Mouse (Mus musculus): Measurements from ENCODE around the gene Plxdc1. TPM values are rescaled to one million over a fixed set of nuclear protein-coding genes. Genes with fewer than 3 reads are reported as not detected.

Gene Plxdc1
- total and polyA plus RNA-seq, 2 experiments from 2014 or later = 3.1 to 4.9 TPM

GRCm38 (mm10) chr11:97967114-97967513 is 19.1 kb downstream of the Plxdc1 start:
- no peak for TF ChIP-seq CTCF (IDR thresholded peaks at IDR 0.05)
- H3K27me3 ChIP-seq (ENCODE audit: insufficient read depth, low read length) = no peaks in the 10 kb centered on the region
- no peak overlapping the region for H3K4me2 ChIP-seq (ENCODE audit: low read depth, low read length, poor library complexity, severe bottlenecking)
- no peak overlapping the region for H3K4me3 ChIP-seq (ENCODE audit: low read depth, low read length)
- H3K9ac ChIP-seq (replicated peaks; ENCODE audit: low read length, poor library complexity, severe bottlenecking) = no peak overlapping the region
- no peaks in the 10 kb centered on the region for H3K36me3 ChIP-seq (ENCODE audit: insufficient read depth, low read length)
- peak; percentile 62 for DNase-seq (ENCODE audit: low spot score)
- H3K4me1 ChIP-seq (ENCODE audit: insufficient read depth, low read length) = no peaks in the 10 kb centered on the region
- 0 out of 2 replicates have a peak overlapping the region, but pooled peaks have one; percentile 18 for H3K27ac ChIP-seq (ENCODE audit: low read depth, low read length)
- no peaks in the 10 kb centered on the region for H3K9me3 ChIP-seq (ENCODE audit: low read length)
- WGBS = 23% methylated on average over 2 of the region's 2 CpGs
- no peak for ATAC-seq (ENCODE audit: low FRiP score)

GRCm38 (mm10) chr11:97960907-97961306 is 25.3 kb downstream of the Plxdc1 start:
- no peak overlapping the region for H3K4me2 ChIP-seq (ENCODE audit: low read depth, low read length, poor library complexity, severe bottlenecking)
- 100% methylated on average over 1 of the region's 1 CpGs for WGBS
- H3K9me3 ChIP-seq (ENCODE audit: low read length) = no peaks in the 10 kb centered on the region
- no peak overlapping the region for H3K4me3 ChIP-seq (ENCODE audit: low read depth, low read length)
- DNase-seq (ENCODE audit: low spot score) (peak; percentile 9), ATAC-seq (ENCODE audit: low FRiP score) (no peak; the same call in 1 of the 2 replicates)
- TF ChIP-seq CTCF (IDR thresholded peaks at IDR 0.05) = peak; percentile 59
- H3K27ac ChIP-seq (ENCODE audit: low read depth, low read length) = no peak overlapping the region
- H3K4me1 ChIP-seq (ENCODE audit: insufficient read depth, low read length) = peaks cover 8% of the 10 kb centered on the region; the same call in 1 of the 2 replicates
- H3K9ac ChIP-seq (replicated peaks; ENCODE audit: low read length, poor library complexity, severe bottlenecking) = no peak overlapping the region
- no peaks in the 10 kb centered on the region for H3K27me3 ChIP-seq (ENCODE audit: insufficient read depth, low read length)
- H3K36me3 ChIP-seq (ENCODE audit: insufficient read depth, low read length) = no peaks in the 10 kb centered on the region

- ATAC-seq (ENCODE audit: low FRiP score) (no peak), DNase-seq (ENCODE audit: low spot score) (peak; percentile 65)
- H3K36me3 ChIP-seq (ENCODE audit: insufficient read depth, low read length) = no peaks in the 10 kb centered on the region
- no peak overlapping the region for H3K4me3 ChIP-seq (ENCODE audit: low read depth, low read length)
- no peak for TF ChIP-seq CTCF (IDR thresholded peaks at IDR 0.05)
- no peak overlapping the region for H3K27ac ChIP-seq (ENCODE audit: low read depth, low read length)
- H3K9ac ChIP-seq (replicated peaks; ENCODE audit: low read length, poor library complexity, severe bottlenecking) = peak overlapping the region; percentile 39; the same call in 1 of the 2 replicates
- 24% methylated on average over 5 of the region's 5 CpGs for WGBS
- H3K4me1 ChIP-seq (ENCODE audit: insufficient read depth, low read length) = peaks cover 14% of the 10 kb centered on the region; the same call in 1 of the 2 replicates
- no peaks in the 10 kb centered on the region for H3K9me3 ChIP-seq (ENCODE audit: low read length)
- H3K4me2 ChIP-seq (ENCODE audit: low read depth, low read length, poor library complexity, severe bottlenecking) = no peak overlapping the region
- H3K27me3 ChIP-seq (ENCODE audit: insufficient read depth, low read length) = no peaks in the 10 kb centered on the region
Observed at GRCm38 (mm10) chr11:97959300-97959680, 27.0 kb downstream of the Plxdc1 start.

- no peak for TF ChIP-seq CTCF (IDR thresholded peaks at IDR 0.05)
- peaks cover 14% of the 10 kb centered on the region; the same call in 1 of the 2 replicates for H3K4me1 ChIP-seq (ENCODE audit: insufficient read depth, low read length)
- H3K27me3 ChIP-seq (ENCODE audit: insufficient read depth, low read length) = no peaks in the 10 kb centered on the region
- DNase-seq (ENCODE audit: low spot score) (no peak), ATAC-seq (ENCODE audit: low FRiP score) (no peak)
- H3K36me3 ChIP-seq (ENCODE audit: insufficient read depth, low read length) = no peaks in the 10 kb centered on the region
- no peaks in the 10 kb centered on the region for H3K9me3 ChIP-seq (ENCODE audit: low read length)
- no peak overlapping the region for H3K4me3 ChIP-seq (ENCODE audit: low read depth, low read length)
- H3K9ac ChIP-seq (replicated peaks; ENCODE audit: low read length, poor library complexity, severe bottlenecking) = peak overlapping the region; percentile 39; the same call in 1 of the 2 replicates
- no peak overlapping the region for H3K4me2 ChIP-seq (ENCODE audit: low read depth, low read length, poor library complexity, severe bottlenecking)
- 77% methylated on average over 7 of the region's 7 CpGs for WGBS
- H3K27ac ChIP-seq (ENCODE audit: low read depth, low read length) = no peak overlapping the region
Observed at GRCm38 (mm10) chr11:97958641-97959299, 27.5 kb downstream of the Plxdc1 start.

- DNase-seq (ENCODE audit: low spot score) = peak; percentile 56
- TF ChIP-seq CTCF (IDR thresholded peaks at IDR 0.05) = no peak
- WGBS = 52% methylated on average over 6 of the region's 6 CpGs
- H3K27ac ChIP-seq (ENCODE audit: low read depth, low read length) = no peak overlapping the region
- no peak overlapping the region for H3K9ac ChIP-seq (replicated peaks; ENCODE audit: low read length, poor library complexity, severe bottlenecking)
- peaks cover 14% of the 10 kb centered on the region; the same call in 1 of the 2 replicates for H3K4me1 ChIP-seq (ENCODE audit: insufficient read depth, low read length)
- no peak for ATAC-seq (ENCODE audit: low FRiP score)
- no peaks in the 10 kb centered on the region for H3K36me3 ChIP-seq (ENCODE audit: insufficient read depth, low read length)
- H3K4me3 ChIP-seq (ENCODE audit: low read depth, low read length) = no peak overlapping the region
- H3K4me2 ChIP-seq (ENCODE audit: low read depth, low read length, poor library complexity, severe bottlenecking) = no peak overlapping the region
- H3K27me3 ChIP-seq (ENCODE audit: insufficient read depth, low read length) = no peaks in the 10 kb centered on the region
- no peaks in the 10 kb centered on the region for H3K9me3 ChIP-seq (ENCODE audit: low read length)
Observed at GRCm38 (mm10) chr11:97956905-97957560, 29.2 kb downstream of the Plxdc1 start.

- 27% methylated on average over 4 of the region's 4 CpGs for WGBS
- no peaks in the 10 kb centered on the region for H3K36me3 ChIP-seq (ENCODE audit: insufficient read depth, low read length)
- no peak overlapping the region for H3K9ac ChIP-seq (replicated peaks; ENCODE audit: low read length, poor library complexity, severe bottlenecking)
- H3K4me1 ChIP-seq (ENCODE audit: insufficient read depth, low read length) = peaks cover 14% of the 10 kb centered on the region; the same call in 1 of the 2 replicates
- H3K27me3 ChIP-seq (ENCODE audit: insufficient read depth, low read length) = no peaks in the 10 kb centered on the region
- H3K4me3 ChIP-seq (ENCODE audit: low read depth, low read length) = no peak overlapping the region
- no peak for TF ChIP-seq CTCF (IDR thresholded peaks at IDR 0.05)
- peak; percentile 52 for DNase-seq (ENCODE audit: low spot score)
- H3K9me3 ChIP-seq (ENCODE audit: low read length) = no peaks in the 10 kb centered on the region
- ATAC-seq (ENCODE audit: low FRiP score) = 0 out of 2 replicates have a peak, but pooled peaks have one; percentile 23
- H3K4me2 ChIP-seq (ENCODE audit: low read depth, low read length, poor library complexity, severe bottlenecking) = no peak overlapping the region
- no peak overlapping the region; the same call in 1 of the 2 replicates for H3K27ac ChIP-seq (ENCODE audit: low read depth, low read length)
Observed at GRCm38 (mm10) chr11:97955915-97956314, 30.3 kb downstream of the Plxdc1 start.
